Mouse (Mus musculus) liver, embryonic 15.5 days (tissue): ENCODE results near the gene Ift22. TPM values are rescaled to one million over a fixed set of nuclear protein-coding genes. Genes with fewer than 3 reads are reported as not detected.

Experiments
- ATAC-seq: fragments of 200-750 bp; cut with Nextera tagmentation; 2 replicates; pipeline ENCODE4 v1.8.0; 2017; ENCODE audit warnings: moderate number of reproducible peaks, mild to moderate bottlenecking, moderate library complexity; ENCODE audit not compliant: insufficient read depth
- H3K27ac ChIP-seq: fragments of 300-500 bp; sonication (generic); replicated peaks from 2 replicates; pipeline ENCODE4 v1.5.1; 2015; ENCODE audit warnings: mild to moderate bottlenecking, inconsistent platforms
- H3K27me3 ChIP-seq: fragments of 300-500 bp; sonication (generic); 2 replicates; pipeline ENCODE4 v1.6.1; 2015; ENCODE audit warnings: mild to moderate bottlenecking, inconsistent platforms
- H3K36me3 ChIP-seq: fragments of 300-500 bp; sonication (generic); replicated peaks from 2 replicates; pipeline ENCODE4 v1.6.1; 2015; ENCODE audit warnings: moderate library complexity, mild to moderate bottlenecking, inconsistent platforms
- H3K4me1 ChIP-seq: fragments of 300-500 bp; sonication (generic); replicated peaks from 2 replicates; pipeline ENCODE4 v1.6.1; 2015; ENCODE audit warnings: inconsistent platforms
- H3K4me2 ChIP-seq: fragments of 300-500 bp; sonication (generic); 2 replicates; pipeline ENCODE4 v1.6.1; 2015; ENCODE audit warnings: moderate library complexity, mild to moderate bottlenecking, inconsistent platforms
- H3K4me3 ChIP-seq: fragments of 300-500 bp; sonication (generic); replicated peaks from 2 replicates; pipeline ENCODE4 v1.5.1; 2015; ENCODE audit warnings: mild to moderate bottlenecking, inconsistent platforms
- H3K9ac ChIP-seq: fragments of 300-500 bp; sonication (generic); 2 replicates; pipeline ENCODE4 v1.6.1; 2015; ENCODE audit warnings: moderate library complexity, mild to moderate bottlenecking, inconsistent platforms
- H3K9me3 ChIP-seq: fragments of 300-500 bp; sonication (generic); replicated peaks from 2 replicates; pipeline ENCODE4 v1.6.1; 2016; ENCODE audit warnings: inconsistent platforms
- WGBS: fragments of 180-500 bp; shearing (Covaris S2); methylation state at CpG from one replicate; pipeline ENCODE4 v1.1.7; 2015; ENCODE audit warnings: mixed read lengths; ENCODE audit not compliant: insufficient replicate concordance; 5-methylcytosine and 5-hydroxymethylcytosine counted together
- polyA plus RNA-seq: library from polyadenylated mRNA; unstranded; fragments of >200 nt; fragmentation: Nextera tagmentation; extraction: Ambion mirVana; gene quantifications from 2 replicates; pipeline ENCODE4 v1.2.1, GENCODE M21; 2015

Ift22 gene
- polyA plus RNA-seq, 1 experiment from 2014 or later, result 9.0 TPM

- Histone ChIP-seq H3K4me1 (no peaks in the 10 kb centered on the region), H3K9ac (no peak overlapping the region), H3K27ac (no peak overlapping the region), H3K36me3 (no peaks in the 10 kb centered on the region), H3K4me3 (0 out of 2 replicates have a peak overlapping the region, but pooled peaks have one; percentile 3), H3K9me3 (no peaks in the 10 kb centered on the region), H3K27me3 (peaks cover 40% of the 10 kb centered on the region), H3K4me2 (peak overlapping the region; percentile 44)
- 5% methylated on average over 39 of the region's 39 CpGs for WGBS
- no peak for ATAC-seq
Measured at GRCm38 (mm10) chr5:136881380-136882009, 26.5 kb upstream of the Ift22 start.

DNA sequence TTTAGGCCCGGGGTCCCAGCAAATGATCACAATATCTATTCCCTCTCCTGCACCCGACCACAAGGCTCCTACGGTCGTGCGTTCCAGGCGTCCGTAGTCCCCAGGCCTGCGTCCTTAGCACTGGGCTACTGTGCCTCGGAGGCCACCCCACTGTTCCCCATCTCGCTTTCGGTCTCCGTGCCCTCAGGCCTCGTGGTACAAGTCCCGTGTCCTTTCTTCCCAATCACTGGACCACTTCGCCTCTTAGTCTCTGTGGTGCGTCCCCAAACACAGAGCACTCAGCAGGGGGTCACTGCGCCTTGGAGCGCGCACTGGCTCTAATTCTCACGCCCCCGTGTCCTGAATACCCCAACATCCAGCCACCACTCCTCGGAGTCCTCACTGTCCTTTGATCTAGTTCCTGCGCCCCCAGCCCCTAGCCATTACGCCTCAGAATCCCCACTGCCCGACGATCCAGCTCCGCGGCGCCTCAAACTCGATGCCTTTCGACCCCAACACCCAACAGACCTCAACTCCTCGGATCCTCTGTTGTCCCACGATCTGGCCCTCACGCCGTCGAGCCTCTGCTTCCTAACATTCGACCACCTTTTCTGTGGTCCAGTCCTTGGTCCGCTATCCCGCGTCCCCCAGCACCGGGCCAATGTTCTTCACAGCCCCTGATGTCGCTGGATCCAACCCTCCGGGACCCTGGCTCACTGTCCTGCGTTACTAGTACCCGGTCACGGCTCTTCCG, 25.7 kb upstream of the Ift22 start:
- Histone ChIP-seq H3K4me1 (no peaks in the 10 kb centered on the region), H3K9ac (no peak overlapping the region), H3K27ac (no peak overlapping the region), H3K27me3 (peaks cover 40% of the 10 kb centered on the region), H3K4me3 (peak overlapping the region; percentile 15), H3K9me3 (no peaks in the 10 kb centered on the region), H3K4me2 (peak overlapping the region; percentile 30), H3K36me3 (no peaks in the 10 kb centered on the region)
- WGBS, result 3% methylated on average over 47 of the region's 47 CpGs
- no peak for ATAC-seq

DNA sequence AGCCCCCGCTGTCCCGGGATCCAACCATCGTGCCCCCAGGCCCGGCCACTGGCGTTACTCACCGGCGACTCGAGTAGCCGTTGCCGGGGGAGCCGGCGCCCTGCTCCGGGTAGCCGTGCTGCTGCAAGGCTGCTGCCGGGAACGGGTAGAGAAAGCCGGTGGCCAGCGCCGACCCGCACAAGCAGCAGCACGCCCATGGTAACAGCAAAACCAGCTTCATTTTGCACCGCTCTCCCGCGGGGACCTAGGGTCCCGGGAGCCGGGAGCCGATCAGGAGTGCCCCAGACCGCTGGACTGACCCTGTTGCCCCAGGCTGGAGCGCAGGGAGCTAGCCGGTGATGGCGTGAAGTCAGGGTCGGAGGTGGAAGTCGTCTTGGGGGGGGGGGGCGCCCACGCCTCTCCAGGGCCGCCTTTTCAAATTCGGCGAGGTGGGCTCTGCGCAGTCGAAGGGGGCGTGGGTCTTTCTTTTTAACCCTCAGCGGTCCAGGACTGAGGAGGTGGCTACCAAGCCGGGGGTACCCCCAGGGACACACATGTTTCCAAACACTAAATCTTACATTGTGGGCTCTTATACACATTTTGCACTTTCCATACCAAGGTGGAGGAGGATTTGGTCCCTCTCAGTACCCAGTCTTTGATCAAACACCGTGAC, 25.0 kb upstream of the Ift22 start, which contains the start of gene Col26a1:
Gene Col26a1, minus strand, starts transcription at position 422 of the 652 bp plus-strand sequence.
- H3K4me2 ChIP-seq, result peak within 1 kb of the TSS; percentile 30
- H3K9me3 ChIP-seq, result no peaks in the 10 kb centered on the region
- H3K27me3 ChIP-seq, result peaks cover 40% of the 10 kb centered on the region
- no peaks in the 10 kb centered on the region for H3K36me3 ChIP-seq
- WGBS, result 2% methylated on average over 44 of the region's 44 CpGs
- H3K9ac ChIP-seq, result no peak within 1 kb of the TSS
- H3K4me1 ChIP-seq, result no peaks in the 10 kb centered on the region
- peak within 1 kb of the TSS; percentile 15 for H3K4me3 ChIP-seq
- no peak within 1 kb of the TSS for H3K27ac ChIP-seq
- ATAC-seq, result no peak

DNA sequence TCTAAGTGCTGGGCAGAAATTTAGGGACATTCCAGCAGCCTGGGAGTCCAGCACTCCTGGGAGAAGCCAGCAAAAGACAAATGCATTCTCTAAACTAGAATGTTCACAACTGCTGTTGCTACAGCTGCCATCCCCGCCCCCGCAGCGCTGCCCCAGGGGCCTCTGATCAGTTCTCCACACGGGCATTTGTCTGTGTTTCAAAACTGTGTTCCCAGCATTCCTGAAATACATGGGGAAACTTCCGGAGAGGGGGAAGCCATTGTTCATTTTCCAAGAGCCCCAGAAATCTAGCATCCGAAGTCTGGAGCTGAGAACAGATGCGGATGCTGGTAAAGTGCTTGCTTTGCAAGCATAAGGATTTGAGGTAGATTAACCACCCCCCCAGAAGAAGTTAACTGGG, 21.0 kb upstream of the Ift22 start:
- H3K27ac ChIP-seq, result no peak overlapping the region
- no peaks in the 10 kb centered on the region for H3K36me3 ChIP-seq
- peaks cover 34% of the 10 kb centered on the region for H3K27me3 ChIP-seq
- H3K4me1 ChIP-seq, result no peaks in the 10 kb centered on the region
- H3K9me3 ChIP-seq, result no peaks in the 10 kb centered on the region
- no peak overlapping the region for H3K9ac ChIP-seq
- no peak for ATAC-seq
- no peak overlapping the region for H3K4me2 ChIP-seq
- WGBS, result 34% methylated on average over 7 of the region's 7 CpGs
- H3K4me3 ChIP-seq, result no peak overlapping the region

DNA sequence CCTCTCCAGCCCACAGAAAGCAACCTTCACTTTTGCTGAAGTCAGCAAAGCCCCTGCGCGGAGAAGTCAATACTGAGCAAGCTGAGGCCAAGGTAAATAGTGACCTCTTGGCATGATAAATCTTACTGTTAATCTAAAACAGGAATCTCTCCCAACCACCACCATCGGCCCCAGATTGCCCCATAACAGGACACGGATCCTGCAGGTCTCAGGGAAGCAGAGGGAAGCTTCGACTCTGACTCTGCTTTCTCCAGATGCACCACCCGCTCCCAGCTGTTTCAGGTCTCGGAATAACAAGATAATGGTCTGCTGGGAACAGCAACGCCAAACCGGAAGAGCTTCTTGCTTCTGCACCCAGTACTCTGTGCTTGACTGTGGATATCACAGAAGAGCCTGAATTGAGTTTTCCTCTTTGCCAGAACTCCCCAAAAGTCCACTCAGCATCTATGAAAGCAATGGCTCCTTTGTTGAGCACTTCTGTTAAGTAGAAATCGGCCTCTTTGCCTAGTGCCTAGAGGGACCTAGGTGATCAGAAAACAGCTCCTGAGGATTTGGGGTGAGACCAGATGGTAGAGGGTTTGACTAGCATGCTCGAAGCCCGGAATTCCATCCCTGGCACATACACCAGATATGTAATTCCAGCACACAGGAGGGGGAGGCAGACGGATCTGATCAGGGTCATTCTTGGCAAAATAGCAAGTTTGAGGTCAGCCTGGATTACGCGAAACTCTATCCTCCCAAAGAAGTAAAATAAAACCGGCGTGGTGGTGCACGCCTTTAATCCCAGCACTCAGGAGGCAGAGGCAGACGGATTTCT, 19.2 kb upstream of the Ift22 start:
- Histone ChIP-seq H3K9me3 (no peaks in the 10 kb centered on the region), H3K27ac (no peak overlapping the region), H3K4me1 (no peaks in the 10 kb centered on the region), H3K4me3 (no peak overlapping the region), H3K9ac (no peak overlapping the region), H3K36me3 (no peaks in the 10 kb centered on the region), H3K4me2 (no peak overlapping the region), H3K27me3 (peaks cover 16% of the 10 kb centered on the region)
- no peak for ATAC-seq
- WGBS, result 50% methylated on average over 19 of the region's 19 CpGs

- no peak overlapping the region for H3K4me3 ChIP-seq
- H3K9me3 ChIP-seq, result no peaks in the 10 kb centered on the region
- H3K9ac ChIP-seq, result no peak overlapping the region
- 55% methylated on average over 25 of the region's 25 CpGs for WGBS
- H3K36me3 ChIP-seq, result no peaks in the 10 kb centered on the region
- H3K27me3 ChIP-seq, result no peaks in the 10 kb centered on the region
- no peak overlapping the region for H3K4me2 ChIP-seq
- no peaks in the 10 kb centered on the region for H3K4me1 ChIP-seq
- no peak overlapping the region for H3K27ac ChIP-seq
- no peak for ATAC-seq
Measured at GRCm38 (mm10) chr5:136894840-136895528, 13.0 kb upstream of the Ift22 start.

GRCm38 (mm10) chr5:136895529-136895963, 12.4 kb upstream of the Ift22 start:
- H3K27ac ChIP-seq, result no peak overlapping the region
- H3K4me3 ChIP-seq, result no peak overlapping the region
- no peaks in the 10 kb centered on the region for H3K9me3 ChIP-seq
- ATAC-seq, result no peak
- no peak overlapping the region for H3K4me2 ChIP-seq
- H3K4me1 ChIP-seq, result no peaks in the 10 kb centered on the region
- no peak overlapping the region for H3K9ac ChIP-seq
- no peaks in the 10 kb centered on the region for H3K36me3 ChIP-seq
- 52% methylated on average over 10 of the region's 10 CpGs for WGBS
- H3K27me3 ChIP-seq, result no peaks in the 10 kb centered on the region

DNA sequence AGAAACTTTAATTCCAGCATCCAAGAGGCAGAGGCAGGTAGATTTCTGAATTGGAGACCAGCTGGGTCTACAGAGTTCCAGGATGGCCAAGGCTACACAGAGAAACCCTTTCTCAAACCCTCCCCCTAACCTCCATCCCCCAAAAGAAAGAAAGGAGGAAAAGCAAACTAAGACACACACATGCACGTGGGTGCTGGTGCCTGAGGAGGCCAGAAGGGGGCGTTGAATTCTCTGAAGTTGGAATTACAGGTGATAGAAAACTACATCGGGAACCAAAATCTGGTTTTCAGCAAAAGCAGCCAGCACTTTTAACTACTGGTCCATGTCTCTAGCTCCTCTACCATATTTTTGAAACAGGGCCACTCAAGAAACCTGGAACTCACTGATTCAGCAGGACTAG, 3.3 kb upstream of the Ift22 start:
- WGBS, result 43% methylated on average over 3 of the region's 3 CpGs
- Histone ChIP-seq H3K4me3 (no peak overlapping the region), H3K36me3 (no peaks in the 10 kb centered on the region), H3K9me3 (no peaks in the 10 kb centered on the region), H3K9ac (no peak overlapping the region), H3K27ac (no peak overlapping the region), H3K4me2 (no peak overlapping the region), H3K27me3 (no peaks in the 10 kb centered on the region), H3K4me1 (peaks cover 12% of the 10 kb centered on the region; the same call in 1 of the 2 replicates)
- ATAC-seq, result no peak

- Histone ChIP-seq H3K27ac (no peak overlapping the region), H3K36me3 (no peaks in the 10 kb centered on the region), H3K9me3 (no peaks in the 10 kb centered on the region), H3K4me3 (no peak overlapping the region), H3K9ac (no peak overlapping the region), H3K4me1 (peaks cover 12% of the 10 kb centered on the region; the same call in 1 of the 2 replicates), H3K4me2 (no peak overlapping the region), H3K27me3 (no peaks in the 10 kb centered on the region)
- WGBS, result 32% methylated on average over 7 of the region's 7 CpGs
- no peak for ATAC-seq
Measured at GRCm38 (mm10) chr5:136905630-136906029, 2.3 kb upstream of the Ift22 start.

GRCm38 (mm10) chr5:136907587-136907986, 363 bp upstream of the Ift22 start:
- peak overlapping the region; percentile 58 for H3K4me3 ChIP-seq
- peak overlapping the region; percentile 1; the same call in 1 of the 2 replicates for H3K9ac ChIP-seq
- H3K4me2 ChIP-seq, result peak overlapping the region; percentile 66
- ATAC-seq, result no peak
- no peaks in the 10 kb centered on the region for H3K27me3 ChIP-seq
- no peaks in the 10 kb centered on the region for H3K9me3 ChIP-seq
- H3K4me1 ChIP-seq, result peaks cover 12% of the 10 kb centered on the region; the same call in 1 of the 2 replicates
- H3K27ac ChIP-seq, result no peak overlapping the region
- no peaks in the 10 kb centered on the region for H3K36me3 ChIP-seq
- 36% methylated on average over 9 of the region's 9 CpGs for WGBS
